Mouse (Mus musculus): ENCODE results near the gene Rtf1. TPM values are rescaled to one million over a fixed set of nuclear protein-coding genes. Genes with fewer than 3 reads are reported as not detected.
"Not testable (repeated sequence)": the region's sequence is repeated elsewhere in the genome, so short reads cannot be mapped to it uniquely, and the experiment has no call there.

The Rtf1 gene
- total RNA-seq (2021), result 10 to 100 TPM; 60.4 to 64.8 TPM

DNA sequence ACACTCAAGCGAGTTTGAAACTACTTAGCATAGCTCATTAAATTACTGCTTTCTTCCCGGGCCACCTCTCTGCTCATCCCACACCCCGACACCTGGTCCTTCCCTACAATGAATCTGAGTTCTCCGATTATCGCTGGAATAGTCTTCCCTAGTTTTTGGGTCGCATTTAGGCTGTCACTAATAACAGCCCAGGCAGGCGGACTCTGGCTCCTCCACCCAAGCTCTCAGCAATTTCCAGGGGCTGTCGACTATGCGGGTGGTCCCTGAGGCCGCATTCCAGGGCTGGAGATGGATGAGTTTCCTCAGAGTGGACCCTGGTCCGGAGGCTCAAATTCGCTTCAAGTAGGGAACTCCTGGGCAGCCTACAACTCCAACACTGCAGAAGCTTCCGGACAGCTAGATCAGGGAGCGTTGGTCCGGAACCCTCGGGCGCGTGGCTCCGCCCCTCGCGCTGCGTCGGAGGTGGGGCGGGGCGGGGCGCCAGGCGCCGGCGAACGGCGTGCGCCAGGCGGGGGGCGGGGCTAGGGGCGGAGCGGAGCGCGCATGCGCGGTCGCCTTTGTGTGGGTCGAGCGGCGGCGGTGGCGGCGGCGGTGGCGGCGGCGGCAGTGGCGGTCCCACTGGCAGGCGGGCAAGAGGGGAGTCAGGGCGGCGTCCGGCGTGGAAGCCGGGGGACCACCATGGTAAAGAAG is at the start of gene Rtf1:
Rtf1 (plus strand) TSS at position 544 of the 690 bp plus-strand sequence.
- intact Hi-C loops (cut with DNase I), result loop anchor here (5.0 kb wide), 2 partner anchors 82 to 132 kb away; no protein-coding TSS in a partner anchor
- peak; percentile 94 for DNase-seq (ENCODE audit: low spot score in 2 of 2)

DNA sequence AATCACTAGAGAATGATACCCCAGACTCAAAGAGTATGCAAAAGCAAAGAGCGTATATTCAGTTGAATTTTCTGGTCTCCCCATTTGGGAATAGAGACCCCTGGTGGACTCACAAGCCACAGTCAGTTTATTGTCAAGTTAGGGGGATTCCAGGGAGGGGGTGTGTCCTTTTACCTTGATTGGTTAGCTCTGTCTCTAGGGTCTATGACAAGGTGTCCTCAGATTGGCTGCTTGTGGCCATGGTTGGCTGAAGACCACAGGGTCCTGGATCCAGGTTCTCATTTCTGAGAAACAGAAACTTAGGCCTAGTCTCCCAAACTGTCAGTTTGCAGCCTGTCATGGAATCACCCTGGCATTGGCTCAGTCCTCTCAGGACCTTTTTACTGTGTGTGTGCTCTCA is 38.1 kb upstream of the Rtf1 start:
- no peak for DNase-seq (ENCODE audit: low spot score in 2 of 2)
- intact Hi-C loops (cut with DNase I), result no loop called here

DNA sequence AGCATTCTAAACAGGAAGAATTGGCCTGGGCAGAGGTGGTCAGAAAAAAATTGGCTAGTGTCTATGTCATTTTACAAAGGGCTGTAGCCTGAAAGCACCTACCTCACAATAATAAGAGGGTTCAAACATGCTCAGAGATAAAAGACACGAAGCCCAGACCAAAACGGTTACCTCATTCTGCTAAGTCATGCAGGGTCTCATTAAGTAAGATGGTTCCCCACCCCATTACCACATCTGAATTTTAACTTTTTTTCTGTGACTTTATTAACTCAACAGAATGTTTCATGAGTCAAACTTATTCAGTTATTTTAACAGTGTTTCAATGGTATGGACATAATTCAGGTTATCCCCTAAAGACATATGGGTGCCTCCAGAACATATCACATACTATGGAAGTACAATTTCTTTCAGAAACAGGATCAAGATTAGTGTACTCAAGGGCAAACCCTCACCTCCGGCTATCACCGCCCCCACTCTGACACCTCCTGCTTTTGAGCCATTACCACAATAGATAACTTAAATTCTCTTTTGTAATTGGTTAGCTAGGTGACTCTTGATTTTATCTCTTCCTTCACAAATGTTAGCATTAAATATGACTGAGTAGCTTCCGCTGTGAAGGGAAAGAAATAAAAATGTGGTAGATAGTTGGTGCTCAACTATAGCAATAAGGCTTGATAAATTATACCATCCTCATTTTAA is 33.5 kb upstream of the Rtf1 start:
- intact Hi-C loops (cut with DNase I), result no loop called here

DNA sequence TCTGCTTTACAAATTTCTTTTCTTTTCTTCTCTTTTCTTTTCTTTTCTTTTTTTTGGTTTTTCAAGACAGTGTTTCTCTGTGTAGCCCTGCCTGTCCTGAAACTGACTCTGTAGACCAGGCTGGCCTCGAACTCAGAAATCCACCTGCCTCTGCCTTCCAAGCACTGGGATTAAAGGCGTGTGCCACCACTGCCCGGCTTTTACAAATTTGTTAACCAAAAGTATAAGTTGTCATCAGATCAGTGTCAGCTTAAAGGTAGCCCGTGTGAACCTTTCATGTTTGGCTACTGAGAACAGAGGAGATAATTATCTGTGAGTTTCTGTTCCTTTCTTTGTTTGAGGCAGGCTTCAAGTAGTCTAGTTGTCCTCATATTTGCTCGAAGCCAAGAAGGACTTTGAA is 30.6 kb upstream of the Rtf1 start:
- intact Hi-C loops (cut with DNase I), result no loop called here

More for the DNA sequence above, 33.5 kb upstream of the Rtf1 start:
- no peak for DNase-seq (ENCODE audit: low spot score in 2 of 2)

DNA sequence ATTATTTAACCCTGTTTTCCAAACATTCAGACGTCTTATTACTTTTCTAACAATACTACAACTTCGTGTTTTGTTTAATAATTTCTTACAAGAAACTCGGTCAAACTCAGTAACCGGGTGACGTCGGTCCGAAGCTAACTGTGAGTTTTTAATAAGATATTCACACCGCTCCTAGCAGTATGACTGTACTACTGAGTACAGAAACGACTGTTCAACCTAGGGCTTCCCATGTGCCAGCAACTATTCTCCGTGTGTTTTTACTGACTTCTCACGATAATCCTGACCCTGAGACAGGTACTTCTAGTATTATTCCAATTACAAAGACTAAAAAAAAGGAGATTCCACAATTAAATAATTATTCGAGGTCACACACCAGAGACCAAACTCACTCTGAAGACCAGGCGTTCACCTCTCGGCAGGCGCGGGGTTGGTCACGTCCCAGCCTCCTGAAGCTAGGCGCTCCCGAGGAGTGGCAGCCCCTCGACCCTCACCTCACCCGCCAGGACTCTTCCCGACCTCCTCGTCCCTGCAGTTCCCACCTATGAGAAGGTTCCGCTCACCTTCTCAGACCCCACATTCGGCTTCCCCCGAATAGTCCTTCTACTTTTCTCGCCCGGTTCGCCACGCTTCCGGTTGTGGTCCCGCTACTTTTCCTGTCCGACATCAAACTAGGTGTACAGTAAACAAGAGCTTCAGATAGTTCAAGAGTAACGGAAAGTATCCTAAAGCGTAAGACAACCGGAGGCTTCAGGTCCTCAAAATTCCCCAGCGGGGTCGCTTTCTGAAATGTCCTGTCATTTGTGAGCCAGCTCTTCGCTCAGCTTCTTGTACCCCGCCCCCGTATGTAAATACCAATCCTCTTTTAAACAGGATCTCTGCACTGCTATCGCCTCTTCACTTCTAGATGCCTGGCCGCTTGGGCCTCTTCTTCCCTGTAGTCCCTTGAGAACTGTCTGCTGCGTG is 12.4 kb upstream of the Rtf1 start, which contains the start of gene Ndufaf1:
Ndufaf1 (minus strand) TSS at position 608 of the 963 bp plus-strand sequence.
- intact Hi-C loops (cut with DNase I), result no loop called here

More for the DNA sequence above, 30.6 kb upstream of the Rtf1 start:
- DNase-seq (ENCODE audit: low spot score in 2 of 2), result no peak

DNA sequence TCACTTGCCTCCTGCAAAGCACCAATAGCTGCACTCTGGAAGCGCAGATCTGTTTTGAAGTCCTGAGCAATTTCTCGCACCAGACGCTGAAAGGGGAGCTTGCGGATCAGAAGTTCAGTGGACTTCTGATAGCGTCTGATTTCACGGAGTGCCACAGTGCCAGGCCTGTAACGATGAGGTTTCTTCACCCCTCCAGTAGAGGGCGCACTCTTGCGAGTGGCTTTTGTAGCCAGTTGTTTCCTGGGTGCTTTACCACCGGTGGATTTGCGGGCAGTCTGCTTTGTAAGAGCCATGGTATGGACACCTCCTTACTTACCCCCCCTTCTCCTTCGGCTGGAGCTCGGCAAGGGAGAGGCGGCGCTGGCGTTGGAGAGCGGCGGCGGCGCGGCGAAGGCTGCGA is 9.1 kb upstream of the Rtf1 start:
- intact Hi-C loops (cut with DNase I); DNase-seq (ENCODE audit: low spot score in 2 of 2): not testable (repeated sequence)

More for the DNA sequence above, 12.4 kb upstream of the Rtf1 start, which contains the start of gene Ndufaf1:
- peak; percentile 79 to 87 for DNase-seq (ENCODE audit: low spot score in 2 of 2)

DNA sequence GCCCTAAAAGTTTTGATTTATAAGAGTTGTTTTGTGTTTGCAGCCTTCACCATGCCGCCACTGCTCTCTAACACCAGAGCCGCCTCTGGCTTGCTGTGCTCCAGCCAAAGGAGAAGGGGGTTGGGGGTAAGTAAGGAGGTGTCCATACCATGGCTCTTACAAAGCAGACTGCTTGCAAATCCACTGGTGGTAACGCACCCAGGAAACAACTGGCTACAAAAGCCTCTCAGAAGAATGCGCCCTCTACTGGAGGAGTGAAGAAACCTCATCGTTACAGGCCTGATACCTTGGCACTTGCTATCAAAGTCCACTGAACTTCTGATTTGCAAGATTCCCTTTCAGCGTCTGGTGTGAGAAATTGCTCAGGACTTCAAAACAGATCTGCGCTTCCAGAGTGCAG is 5.9 kb upstream of the Rtf1 start:
- peak in 1 of 2 experiments; percentile 17 for DNase-seq (ENCODE audit: low spot score in 2 of 2)
- intact Hi-C loops (cut with DNase I), result no loop called here

DNA sequence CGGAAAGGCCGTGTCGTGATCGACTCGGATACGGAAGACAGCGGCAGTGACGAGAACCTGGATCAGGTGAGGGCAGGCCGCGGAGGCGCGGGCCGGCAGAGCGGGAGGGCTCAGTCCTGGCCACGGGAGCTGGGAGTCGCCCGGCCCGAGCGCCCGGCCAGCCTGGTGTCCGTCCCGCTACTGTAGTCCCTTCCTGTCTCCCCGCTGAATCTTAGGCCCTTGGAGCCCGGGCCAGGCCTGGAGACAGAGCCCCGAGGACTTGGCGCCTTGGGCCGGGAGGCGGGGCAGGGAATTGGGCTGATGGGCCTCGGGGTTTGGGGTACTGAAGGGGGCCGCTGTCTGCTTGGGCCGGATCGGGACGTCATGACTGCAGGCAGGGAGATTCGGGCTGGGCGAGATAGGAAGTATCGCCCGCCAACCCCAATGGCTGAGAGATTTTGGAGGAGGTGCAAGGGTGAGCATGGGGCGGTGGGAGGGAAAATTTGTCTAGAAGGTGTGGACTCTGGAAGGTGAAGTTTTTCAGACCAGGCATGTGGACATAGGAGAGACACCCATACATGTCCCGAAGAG is 432 bp downstream of the Rtf1 start:
- intact Hi-C loops (cut with DNase I), result no loop called here
- no peak for DNase-seq (ENCODE audit: low spot score in 2 of 2)

DNA sequence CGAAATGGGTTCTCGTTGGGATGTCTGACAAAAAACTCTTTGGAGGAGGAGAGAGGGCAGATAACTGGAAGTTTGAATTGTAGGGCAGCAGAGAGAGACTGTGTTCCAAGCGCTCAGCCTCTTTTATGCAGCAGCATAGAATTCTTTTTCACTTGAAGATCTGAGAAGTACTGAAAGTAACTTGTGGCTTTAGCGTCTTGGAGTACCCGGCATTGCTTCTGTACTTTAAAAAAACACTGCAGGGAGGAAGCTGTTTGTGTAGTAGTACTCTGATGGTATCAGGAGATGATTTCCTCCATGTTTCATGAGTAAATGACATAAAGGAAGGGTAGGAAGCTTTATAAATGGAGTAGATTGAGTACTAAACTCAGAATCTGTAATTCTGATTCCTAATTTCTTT is 963 bp downstream of the Rtf1 start:
- intact Hi-C loops (cut with DNase I), result no loop called here
- no peak for DNase-seq (ENCODE audit: low spot score in 2 of 2)

DNA sequence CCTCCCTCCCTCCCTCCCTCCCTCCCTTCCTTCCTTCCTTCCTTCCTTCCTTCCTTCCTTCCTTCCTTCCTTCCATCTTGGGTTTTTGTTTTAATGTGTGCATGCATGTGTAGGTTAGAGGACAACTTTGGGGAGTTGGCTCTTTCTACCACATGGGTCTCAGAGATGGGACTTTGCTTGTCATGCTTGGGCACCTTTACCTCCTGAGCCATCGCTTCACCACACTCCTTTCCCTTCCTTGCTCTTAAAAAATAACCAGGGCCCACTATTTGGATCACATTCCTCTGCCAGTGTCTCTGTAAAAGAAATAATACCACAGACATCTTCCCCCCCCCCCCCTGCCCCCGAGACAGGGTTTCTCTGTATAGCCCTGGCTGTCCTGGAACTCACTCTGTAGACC is 8.8 kb downstream of the Rtf1 start:
- intact Hi-C loops (cut with DNase I), result no loop called here

DNA sequence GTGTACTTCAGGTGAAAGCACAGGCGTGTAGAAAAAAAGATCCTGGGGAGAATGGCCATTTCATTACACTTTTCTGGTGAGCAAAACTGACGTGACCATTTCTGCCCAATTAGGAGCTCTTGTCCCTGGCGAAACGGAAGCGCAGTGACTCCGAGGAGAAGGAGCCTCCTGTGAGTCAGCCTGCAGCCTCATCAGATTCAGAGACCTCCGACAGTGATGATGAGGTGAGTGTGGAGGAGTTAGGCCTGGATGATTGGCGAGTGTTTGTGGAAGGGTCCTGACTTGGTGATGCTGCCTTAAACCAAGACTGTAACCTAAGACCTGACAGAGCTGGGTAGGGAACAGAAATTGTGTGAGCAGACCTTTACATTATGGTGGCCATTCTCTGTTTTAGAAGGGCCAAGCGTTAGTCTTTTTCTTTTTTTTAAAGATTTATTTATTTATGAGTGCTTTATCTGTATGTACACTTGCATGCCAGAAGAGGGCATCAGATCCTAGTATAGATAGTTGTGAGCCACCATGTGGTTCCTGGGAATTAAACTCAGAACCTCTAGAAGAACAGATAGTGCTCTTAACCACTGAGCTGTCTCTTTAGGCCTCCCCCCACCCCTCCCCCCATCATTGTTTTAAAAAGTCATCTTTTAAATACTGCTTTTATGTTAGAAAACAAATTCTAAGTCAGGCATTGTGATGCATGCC is 17.3 kb downstream of the Rtf1 start:
- peak in 1 of 2 experiments; percentile 35 for DNase-seq (ENCODE audit: low spot score in 2 of 2)
- intact Hi-C loops (cut with DNase I), result no loop called here

More for the DNA sequence above, 8.8 kb downstream of the Rtf1 start:
- no peak for DNase-seq (ENCODE audit: low spot score in 2 of 2)

DNA sequence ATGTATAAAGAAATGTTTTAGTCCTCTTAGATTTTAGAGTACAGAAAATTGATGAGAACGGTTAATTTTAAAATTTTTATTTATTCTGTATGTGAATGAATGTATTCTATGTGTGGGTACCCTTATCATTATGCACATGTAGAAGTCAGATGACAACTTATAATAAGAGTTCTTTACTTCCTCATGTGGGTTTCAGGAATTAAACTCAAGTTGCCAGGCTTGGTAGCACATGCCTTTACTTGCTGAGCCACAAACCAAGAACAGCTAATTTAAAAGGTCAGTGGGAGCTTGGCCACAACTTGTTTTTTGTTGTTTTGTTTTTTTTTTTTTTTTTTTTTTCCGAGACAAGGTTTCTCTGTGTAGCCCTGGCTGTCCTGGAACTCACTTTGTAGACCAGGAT is 20.0 kb downstream of the Rtf1 start:
- DNase-seq (ENCODE audit: low spot score in 2 of 2), result no peak
- intact Hi-C loops (cut with DNase I), result no loop called here

DNA sequence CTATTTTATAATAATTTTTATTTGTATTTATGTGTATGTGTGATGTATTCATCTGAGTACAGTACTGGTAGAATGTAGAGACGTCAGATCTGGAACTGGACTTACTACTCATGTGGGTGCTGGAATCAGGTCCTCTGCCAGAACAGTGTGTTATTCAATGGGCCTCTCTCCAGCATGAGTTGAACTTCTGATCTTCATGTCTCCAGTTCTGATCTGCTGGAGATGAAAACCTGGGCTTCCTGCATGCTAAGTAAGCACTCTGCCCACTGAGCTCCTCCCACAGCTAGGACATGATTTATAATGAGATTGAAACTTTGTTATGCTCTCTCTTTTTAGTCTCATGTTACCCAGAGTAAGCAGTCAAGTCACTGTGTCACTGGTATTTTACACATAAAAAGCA is 21.2 kb downstream of the Rtf1 start:
- intact Hi-C loops (cut with DNase I), result no loop called here
- no peak for DNase-seq (ENCODE audit: low spot score in 2 of 2)

DNA sequence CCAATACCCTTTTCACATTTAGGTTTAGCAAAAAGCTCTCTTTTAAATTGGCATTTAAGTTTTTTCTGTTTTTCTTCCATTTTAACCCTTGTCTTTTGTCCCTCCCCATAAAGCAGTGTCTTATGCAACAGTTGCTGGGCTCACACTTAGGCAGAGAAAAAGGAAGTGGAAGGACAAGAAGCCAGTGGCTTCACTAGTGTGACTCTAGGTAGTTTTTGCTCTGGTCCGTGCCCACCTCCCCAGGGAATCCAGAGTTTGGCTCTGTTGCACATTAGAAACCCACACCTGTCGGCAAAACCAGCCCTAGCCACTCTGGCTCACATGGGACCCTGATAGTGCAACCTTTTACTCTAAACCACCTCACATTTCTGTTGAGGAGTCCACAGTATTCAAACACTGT is 23.6 kb downstream of the Rtf1 start:
- intact Hi-C loops (cut with DNase I), result no loop called here
- DNase-seq (ENCODE audit: low spot score in 2 of 2), result no peak

DNA sequence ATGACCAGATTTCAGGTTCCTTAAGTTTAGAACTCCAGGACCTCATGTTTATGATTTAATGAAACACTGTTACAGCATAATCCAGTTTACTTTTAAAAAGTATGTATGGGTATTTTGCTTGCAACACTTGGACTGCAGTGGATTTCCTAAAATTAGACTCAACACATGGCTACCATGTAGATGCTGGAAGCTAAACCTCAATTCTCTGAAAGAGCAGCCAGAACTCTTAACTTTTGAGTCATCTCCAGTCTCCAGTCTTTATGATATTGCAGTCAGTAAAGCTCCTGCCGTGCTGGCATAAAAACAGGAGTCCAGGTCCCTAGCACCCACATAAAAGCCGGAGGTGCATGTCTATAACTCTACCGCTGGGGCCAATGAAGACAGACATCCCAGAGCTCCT is 25.1 kb downstream of the Rtf1 start:
- intact Hi-C loops (cut with DNase I), result no loop called here
- peak in 1 of 2 experiments; percentile 29 for DNase-seq (ENCODE audit: low spot score in 2 of 2)

DNA sequence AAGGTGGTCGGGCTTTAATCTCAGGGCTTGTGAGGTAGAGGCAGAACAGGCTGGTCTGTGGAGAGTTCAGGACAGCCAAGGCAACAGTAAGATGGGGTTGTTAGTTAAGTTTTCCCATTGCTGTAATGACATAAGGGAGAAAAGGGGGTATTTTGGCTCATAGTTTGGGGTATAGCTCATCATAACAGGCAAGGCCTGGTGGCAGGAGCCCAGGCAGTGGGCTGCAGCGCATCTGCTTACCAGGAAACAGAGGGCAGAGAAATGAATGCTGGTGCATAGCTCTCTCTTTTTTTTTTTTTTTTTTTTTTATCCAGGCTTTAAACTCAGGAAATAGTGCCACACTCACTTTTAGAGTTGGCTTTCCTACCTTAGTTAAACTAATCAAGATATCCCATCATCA is 28.3 kb downstream of the Rtf1 start:
- DNase-seq (ENCODE audit: low spot score in 2 of 2), result no peak
- intact Hi-C loops (cut with DNase I), result no loop called here

DNA sequence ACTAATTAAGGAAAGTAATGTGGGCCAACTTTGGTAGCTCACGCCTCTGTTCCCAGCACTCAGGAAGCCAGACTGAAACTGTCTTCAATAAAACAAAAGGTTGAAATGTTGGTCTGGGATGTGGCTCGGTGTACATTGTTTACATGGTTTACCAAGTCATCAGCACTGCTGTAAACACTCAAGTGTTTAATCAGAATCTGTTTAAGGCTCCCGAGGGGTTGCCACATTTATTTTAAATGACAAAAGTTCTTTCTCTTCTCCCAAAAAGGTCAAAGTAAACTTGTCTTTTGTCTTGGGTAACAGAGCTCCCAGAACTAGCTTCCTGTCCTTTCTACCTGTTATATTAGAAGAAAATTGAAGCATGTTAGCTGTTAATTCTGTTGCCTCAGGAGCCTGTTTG is 32.8 kb downstream of the Rtf1 start:
- intact Hi-C loops (cut with DNase I), result no loop called here

DNA sequence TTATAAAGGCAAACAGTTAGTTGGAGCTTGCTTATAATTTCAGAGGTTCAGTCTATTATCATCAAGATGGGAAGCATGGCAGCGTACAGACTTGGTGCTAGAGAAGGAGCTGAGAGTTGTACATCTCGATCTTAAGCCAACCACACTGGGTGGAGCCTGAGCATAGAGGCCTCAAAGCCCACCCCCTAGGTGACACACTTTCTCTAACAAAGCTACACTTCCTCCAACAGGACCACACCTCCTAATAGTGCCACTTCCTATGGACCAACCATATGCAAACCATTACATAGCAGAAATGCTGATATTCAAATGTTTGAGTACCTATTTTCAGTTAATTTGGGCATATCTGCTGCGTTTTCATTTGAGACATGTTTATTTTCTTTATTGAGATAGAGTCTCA is 35.1 kb downstream of the Rtf1 start:
- intact Hi-C loops (cut with DNase I), result no loop called here
- no peak for DNase-seq (ENCODE audit: low spot score in 2 of 2)

More for the DNA sequence above, 32.8 kb downstream of the Rtf1 start:
- DNase-seq (ENCODE audit: low spot score in 2 of 2), result no peak

DNA sequence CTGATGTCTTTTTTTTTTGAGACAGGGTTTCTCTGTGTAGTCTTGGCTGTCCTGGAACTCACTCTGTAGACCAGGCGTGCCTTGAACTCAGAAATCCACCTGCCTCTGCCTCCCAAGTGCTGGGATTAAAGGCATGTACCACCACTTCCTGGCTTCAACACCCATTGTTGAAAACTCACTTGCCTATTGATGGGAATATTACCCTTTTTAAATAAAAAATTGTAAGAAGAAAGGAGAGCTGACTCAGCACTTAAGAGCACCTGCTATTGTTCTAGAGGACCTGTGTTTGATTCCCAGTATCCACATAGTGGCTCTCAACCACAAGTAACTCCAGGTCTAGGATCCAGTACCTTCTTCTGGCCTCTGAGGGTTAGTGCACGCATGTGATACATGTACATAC is 41.0 kb downstream of the Rtf1 start:
- DNase-seq (ENCODE audit: low spot score in 2 of 2); intact Hi-C loops (cut with DNase I): not testable (repeated sequence)
